Mouse (Mus musculus) layer of hippocampus, postnatal 10 days (tissue): Measurements from ENCODE around the gene Wiz. TPM values are rescaled to one million over a fixed set of nuclear protein-coding genes. Genes with fewer than 3 reads are reported as not detected.

ENCODE experiments used
- microRNA-seq, 2 experiments: library from miRNA; unstranded; fragments of <30 nt; microRNA quantifications; one replicate each; pipeline ENCODE4 v1.2.0; 2021
- total RNA-seq, 2 experiments: library from RNA; stranded (reverse); gene quantifications; 2 replicates each; pipeline ENCODE4 v1.2.3; 2021

Gene Wiz
- total RNA-seq, 2 experiments from 2014 or later: 84.1 to 92.5 TPM

Small RNAs within 50 kb of the gene (microRNA-seq; reads per million reads assigned to microRNA genes)
- gene Gm22201: 0 reads per million in 2 experiments

Other genes starting within 250 kb of the Wiz start
- 10 to 100 TPM; 21.0 to 23.7 TPM for gene Notch3, start 222.6 kb downstream of the Wiz start, total RNA-seq
- under 1 TPM in 1 of 2 experiments, not detected in 1; 0.14 TPM for gene Ephx3, start 199.9 kb downstream of the Wiz start, total RNA-seq
- gene Brd4, start 104.7 kb downstream of the Wiz start, total RNA-seq: 100 to 1,000 TPM; 112 to 126 TPM
- gene Akap8, start 68.2 kb downstream of the Wiz start, total RNA-seq: 100 to 1,000 TPM in 1 of 2 experiments, 10 to 100 TPM in 1; 88.7 to 112 TPM
- 100 to 1,000 TPM; 115 to 140 TPM for gene Akap8l, start 38.8 kb downstream of the Wiz start, total RNA-seq
- gene Rasal3, start 14.1 kb upstream of the Wiz start, total RNA-seq: 1 to 10 TPM; 3.2 to 3.6 TPM
- gene Pglyrp2, start 34.7 kb upstream of the Wiz start, total RNA-seq: not detected
- not detected for gene Cyp4f39, start 63.3 kb upstream of the Wiz start, total RNA-seq
- gene Cyp4f17, start 116.6 kb upstream of the Wiz start, total RNA-seq: 1 to 10 TPM; 4.9 TPM
- 1 to 10 TPM; 8.5 to 8.7 TPM for gene Cyp4f16, start 147.1 kb upstream of the Wiz start, total RNA-seq
- not detected for gene Cyp4f37, start 231.9 kb upstream of the Wiz start, total RNA-seq